Mouse (Mus musculus): ENCODE measurements around the gene Zfp574.
"Not testable (repeated sequence)": the region's sequence is repeated elsewhere in the genome, so short reads cannot be mapped to it uniquely, and the experiment has no call there.

Zfp574 gene

DNA sequence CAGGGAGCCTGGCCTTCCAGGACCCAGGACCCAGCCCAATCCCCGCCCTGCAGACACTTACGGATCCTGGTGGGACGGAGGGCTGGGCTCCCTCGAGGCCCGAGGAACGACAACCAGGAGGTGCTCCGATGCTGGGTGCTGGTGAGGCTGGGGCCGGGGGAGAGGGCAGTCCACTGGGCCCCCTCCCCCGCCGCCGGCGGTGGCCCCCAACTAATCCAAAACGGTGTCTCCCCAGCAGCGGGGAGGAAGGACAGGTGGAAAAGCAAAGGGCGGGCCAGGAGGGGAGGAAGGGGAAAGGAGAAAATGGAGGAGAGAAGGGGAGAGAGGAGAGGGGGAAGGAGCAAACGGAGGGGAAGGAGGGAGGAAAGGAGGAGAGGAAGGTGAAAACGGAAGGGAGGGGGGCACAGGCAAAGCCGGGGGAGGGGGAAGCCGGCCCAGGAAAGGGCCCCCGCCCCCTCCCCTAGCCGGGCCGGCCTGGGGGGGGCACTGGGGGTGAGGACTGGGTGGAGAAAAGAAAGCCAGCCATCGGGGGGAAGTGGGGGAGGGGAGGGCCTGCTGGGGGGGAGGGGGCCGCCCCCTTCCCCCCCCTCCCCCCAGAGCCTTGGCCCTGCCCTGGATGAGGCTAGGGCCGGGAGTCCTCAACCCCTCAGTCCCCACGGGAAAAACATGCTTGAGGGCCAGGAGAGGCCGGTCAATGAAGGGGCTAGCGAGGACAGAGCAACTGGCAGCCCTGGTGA, at the start of gene Zfp574, which contains the start of gene Grik5:
Gene Zfp574, plus strand, starts transcription at position 589 of the 737 bp plus-strand sequence.
Gene Grik5, minus strand, starts transcription at position 368 of the 737 bp plus-strand sequence.
- DNase-seq (ENCODE audit: low read depth, low spot score), result no peak

- DNase-seq (ENCODE audit: low read depth, low spot score), result no peak
Observed at GRCm38 (mm10) chr7:25025855-25026439, 46.4 kb upstream of the Zfp574 start.

DNA sequence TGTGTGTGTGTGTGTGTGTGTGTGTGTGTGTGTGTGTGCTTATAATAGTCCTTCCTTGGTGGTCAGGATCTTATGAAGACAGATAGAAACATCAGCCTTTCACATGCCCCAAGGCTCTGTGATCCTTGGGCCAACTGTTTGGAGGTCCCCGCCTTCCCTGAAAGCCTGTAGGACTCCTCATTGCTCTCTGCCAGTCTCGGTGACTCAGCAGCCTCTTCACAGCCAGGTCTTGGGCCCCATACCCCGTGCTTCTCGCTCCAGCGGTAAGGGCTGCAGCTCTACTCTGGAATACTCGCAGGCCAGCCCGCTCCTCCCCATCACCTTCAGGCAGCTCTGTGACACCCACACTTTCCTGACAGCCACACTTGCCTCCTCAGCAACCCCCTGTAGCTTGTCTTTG, 45.9 kb upstream of the Zfp574 start:
- no peak for DNase-seq (ENCODE audit: low read depth, low spot score)

DNA sequence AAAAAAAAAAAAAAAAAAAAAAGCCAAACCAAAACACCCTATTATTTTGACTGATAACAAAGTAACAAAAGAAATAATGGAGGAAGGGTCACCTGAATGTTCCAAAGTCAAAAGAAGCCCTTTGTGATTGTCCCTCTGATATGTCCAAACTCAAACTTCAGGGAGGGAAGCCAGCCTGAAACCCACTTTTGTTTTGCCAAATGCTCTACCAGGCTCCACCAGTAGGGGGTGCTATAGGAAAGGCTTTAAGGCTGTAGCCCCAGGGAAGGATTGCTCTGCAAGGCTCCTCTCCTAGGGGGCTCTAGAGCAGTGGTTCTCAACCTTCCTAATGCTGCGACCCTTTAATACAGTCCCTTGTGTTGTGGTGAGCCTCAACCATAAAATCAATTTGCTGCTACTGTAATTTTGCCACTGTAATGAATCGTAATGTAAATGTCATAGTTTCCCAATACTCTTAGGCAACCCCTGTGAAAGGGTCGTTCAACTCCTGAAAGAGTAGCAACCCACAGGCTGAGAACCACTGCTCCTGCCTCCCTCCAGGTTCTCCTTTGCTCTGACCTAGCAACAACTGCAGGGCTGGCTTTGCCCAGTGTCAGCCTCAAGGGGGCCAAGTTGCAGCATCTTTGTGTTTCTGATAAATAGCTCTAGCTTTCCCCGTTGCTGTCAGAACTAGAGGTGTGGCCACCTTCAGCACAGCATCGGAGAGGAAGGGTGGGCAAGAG, 42.2 kb upstream of the Zfp574 start:
- DNase-seq (ENCODE audit: low read depth, low spot score), result peak; percentile 47

DNA sequence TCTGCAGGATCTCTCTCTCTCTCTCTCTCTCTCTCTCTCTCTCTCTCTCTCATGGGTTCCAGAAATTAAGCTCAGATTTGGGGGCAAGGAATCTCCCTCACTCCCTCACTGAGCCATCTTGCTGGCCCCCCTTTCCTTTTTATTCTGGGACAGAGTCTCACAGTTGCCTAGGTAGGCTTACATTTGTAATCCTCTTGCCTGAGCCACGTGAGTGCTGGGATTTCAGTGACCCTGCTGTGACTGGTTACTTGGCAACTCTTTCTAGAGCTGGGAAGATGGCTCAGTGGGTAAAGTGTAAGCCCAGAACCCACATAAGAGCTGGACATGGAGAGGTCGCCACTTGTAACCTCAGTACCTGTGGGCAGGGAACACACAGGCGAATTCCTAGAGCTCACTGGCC, 40.8 kb upstream of the Zfp574 start:
- no peak for DNase-seq (ENCODE audit: low read depth, low spot score)

- no peak for DNase-seq (ENCODE audit: low read depth, low spot score)
Observed at GRCm38 (mm10) chr7:25034796-25035195, 37.6 kb upstream of the Zfp574 start.

GRCm38 (mm10) chr7:25035916-25036315, 36.5 kb upstream of the Zfp574 start:
- DNase-seq (ENCODE audit: low read depth, low spot score), result no peak

DNA sequence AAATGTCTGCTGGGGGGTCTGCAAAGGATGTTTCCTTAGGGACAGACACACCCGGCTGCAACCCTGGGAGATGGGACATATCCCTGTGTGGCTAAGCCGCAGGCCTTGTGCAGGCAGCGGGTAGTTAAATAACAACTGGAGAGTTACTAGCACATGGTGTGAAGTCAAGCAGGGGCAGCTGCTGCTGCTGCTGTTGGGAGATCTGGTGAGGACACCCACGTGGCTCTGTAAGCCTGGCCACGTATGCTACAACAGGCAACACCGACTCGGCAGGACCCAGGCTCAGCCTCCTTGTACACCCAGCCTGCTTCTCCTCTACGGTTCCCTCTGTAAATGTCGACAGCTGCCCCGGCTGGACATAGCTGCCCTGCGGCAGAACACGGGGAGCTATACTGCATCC, 30.4 kb upstream of the Zfp574 start:
- no peak for DNase-seq (ENCODE audit: low read depth, low spot score)

- not testable (repeated sequence) for DNase-seq (ENCODE audit: low read depth, low spot score)
Observed at GRCm38 (mm10) chr7:25044599-25044998, 27.8 kb upstream of the Zfp574 start.

DNA sequence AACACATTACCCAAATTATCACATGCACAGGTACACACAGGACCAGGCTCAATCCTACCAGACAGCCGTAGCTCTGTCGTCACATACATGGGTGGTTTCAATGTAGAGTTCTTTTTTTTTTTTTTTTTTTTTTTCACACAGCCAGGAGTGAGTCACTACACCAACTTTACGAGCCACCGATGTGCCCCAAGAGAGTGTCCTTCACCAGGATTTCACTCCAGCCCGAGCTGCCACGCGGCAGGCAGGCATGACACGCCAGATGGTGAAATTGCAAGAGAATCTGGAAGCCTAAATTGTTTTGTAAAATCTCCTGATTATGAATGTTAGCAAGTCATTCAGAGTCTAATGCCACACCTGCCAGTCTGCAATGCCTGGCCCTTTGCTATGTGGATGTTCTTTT, 25.0 kb upstream of the Zfp574 start:
- no peak for DNase-seq (ENCODE audit: low read depth, low spot score)

DNA sequence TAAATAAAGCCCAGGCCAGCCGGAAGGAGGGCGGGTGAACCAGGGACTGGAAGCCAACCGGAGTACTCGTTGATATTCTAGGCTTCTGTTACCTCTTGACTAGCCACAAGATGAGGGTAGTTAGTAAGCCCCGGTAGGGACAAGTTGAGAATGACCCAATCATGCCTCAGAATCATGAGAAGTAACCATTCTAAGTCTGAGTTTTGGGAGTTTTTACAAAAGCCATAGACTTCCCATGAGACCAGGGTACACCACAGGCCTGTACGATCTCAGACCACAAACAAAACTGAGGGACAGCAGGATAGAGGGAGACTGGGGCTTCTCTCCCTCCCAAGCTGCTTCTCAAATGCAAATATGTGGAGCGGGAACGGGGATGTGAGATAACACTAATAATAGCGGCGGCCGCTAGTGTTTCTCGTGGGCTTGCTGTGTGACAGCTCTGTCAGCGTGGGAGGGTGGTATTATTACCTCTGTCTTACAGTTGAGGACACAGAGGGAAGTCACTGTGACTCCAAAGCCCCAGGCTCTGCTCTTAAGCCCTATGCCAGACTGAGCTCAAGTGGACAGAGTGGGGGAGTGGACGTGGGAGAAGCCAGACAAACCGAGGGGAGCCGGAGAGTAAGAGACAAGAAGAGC, 23.0 kb upstream of the Zfp574 start:
- DNase-seq (ENCODE audit: low read depth, low spot score), result no peak

- no peak for DNase-seq (ENCODE audit: low read depth, low spot score)
Observed at GRCm38 (mm10) chr7:25052587-25052986, 19.8 kb upstream of the Zfp574 start.

- no peak for DNase-seq (ENCODE audit: low read depth, low spot score)
Observed at GRCm38 (mm10) chr7:25056951-25057350, 15.4 kb upstream of the Zfp574 start.

DNA sequence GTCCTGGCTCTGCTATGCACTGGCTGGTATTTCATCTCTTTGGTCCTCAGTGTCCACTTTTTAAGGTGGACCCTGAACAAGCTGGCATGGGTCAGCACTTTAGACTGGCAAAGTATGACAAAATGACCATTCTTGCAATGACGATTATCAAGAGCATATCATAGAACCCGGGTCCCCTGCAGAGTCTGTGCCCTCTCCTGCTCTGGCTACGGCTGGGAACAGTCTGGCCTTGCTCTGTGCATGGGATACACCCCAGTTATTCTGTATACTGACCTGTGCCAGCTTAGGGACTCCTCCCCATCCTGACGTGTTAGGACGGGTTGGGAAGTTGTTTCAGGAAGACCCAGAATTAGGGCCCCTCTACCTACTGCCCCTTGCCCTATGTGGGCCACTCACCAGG, 14.5 kb upstream of the Zfp574 start:
- no peak for DNase-seq (ENCODE audit: low read depth, low spot score)

DNA sequence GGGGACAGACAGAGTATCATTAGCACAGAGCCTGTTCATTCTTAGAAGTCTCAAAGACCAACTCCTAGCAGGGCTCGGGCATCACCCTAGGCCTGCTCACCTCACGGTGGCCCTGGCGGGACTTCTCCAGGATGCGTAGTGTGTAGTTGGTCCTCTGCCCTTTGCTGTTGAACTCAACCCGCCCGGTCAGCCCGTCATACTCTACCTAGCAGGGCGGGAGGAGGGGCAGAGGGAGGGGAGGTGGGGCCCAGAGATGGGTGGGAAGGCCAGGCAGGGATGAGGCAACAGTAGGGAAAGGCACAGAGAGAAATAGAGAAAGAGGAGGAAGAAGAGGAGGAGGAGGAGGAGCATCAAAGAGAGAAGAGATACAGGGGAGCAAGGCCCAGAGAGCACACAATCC, 14.0 kb upstream of the Zfp574 start:
- no peak for DNase-seq (ENCODE audit: low read depth, low spot score)

DNA sequence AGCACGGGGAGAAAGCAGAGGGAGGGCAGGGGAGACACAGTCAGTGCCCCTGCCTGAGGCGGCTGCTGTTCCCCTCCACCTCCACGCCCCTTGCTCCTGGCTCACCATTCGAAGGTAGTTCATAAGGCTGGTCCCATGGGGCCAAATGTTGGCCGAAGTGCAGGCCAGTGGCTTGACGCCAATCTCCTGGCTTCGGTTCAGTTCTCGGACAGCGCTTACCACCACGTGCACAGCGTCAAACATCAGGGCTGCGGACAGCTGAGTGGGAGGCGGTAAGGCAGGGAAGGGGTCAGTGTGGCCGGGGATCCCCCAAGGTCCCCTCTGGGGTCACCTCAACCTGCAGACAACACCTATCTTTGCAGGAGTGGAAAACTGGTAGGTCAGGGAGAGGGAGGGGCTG, 13.5 kb upstream of the Zfp574 start:
- no peak for DNase-seq (ENCODE audit: low read depth, low spot score)

GRCm38 (mm10) chr7:25063346-25063745, 9.0 kb upstream of the Zfp574 start:
- no peak for DNase-seq (ENCODE audit: low read depth, low spot score)

DNA sequence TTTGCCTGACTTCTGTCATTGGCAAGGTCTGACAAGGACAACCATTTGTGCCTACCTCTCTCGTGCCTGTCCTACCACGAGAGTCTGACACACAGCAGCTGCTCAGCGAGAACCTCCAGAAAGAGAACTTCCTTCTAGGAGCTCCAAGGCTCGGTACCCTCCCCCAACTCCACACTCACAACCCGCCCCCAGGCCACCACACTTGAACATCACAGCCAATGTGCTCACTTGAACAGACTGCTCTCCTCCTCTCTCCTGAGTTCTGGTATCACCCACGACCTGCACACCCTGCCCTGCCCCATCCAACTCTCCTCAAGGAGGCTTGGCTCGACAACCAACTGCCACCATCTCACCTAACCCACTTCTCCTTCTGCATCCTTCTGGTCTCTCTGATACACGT, 8.5 kb upstream of the Zfp574 start:
- no peak for DNase-seq (ENCODE audit: low read depth, low spot score)

DNA sequence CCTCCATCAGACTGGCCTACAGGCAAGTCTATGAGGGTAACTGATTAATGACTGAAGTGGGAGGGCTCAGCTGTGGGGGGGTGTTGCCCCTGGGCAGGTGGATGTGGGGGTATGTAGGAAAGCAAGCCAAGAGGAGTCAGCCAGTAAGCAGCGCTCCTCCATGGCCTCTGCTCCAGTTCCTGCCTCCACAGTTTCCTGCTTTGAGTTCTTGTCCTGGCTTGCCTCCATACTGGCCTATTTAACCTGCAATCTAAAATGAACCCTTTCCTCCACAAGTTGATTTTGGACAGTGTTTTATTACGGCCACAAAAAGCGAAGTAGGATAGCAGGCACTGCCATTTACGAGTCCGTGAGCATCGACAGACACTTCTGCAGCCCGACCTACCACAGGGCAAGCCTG, 5.0 kb upstream of the Zfp574 start:
- no peak for DNase-seq (ENCODE audit: low read depth, low spot score)

- no peak for DNase-seq (ENCODE audit: low read depth, low spot score)
Observed at GRCm38 (mm10) chr7:25067909-25068656, 4.3 kb upstream of the Zfp574 start.

DNA sequence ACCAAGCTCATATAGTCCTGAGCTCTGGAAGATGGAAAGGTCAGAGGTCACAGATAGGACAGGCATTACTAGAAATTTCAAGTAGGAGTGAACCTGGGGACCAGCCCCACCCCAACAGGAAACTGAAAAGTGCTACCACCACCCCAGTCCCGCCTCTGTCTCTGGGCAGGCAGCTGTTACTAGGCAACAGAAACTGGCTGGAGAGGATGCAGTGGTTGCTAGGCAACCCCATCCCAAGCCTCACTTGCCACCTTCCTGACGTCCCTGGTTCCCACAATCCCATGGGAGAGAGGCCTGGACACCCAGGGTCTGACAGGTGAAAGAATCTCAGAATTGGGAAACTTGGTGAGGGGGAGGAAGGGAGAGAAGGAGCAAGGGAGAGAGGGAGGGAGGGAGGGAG, 3.6 kb upstream of the Zfp574 start:
- DNase-seq (ENCODE audit: low read depth, low spot score), result no peak

Data from WW6 (cell line).